ENCODE assay signal across 9 mouse cellular contexts in genomic region chr1:89931120-89931519, GRCm38 (mm10). TPM values are rescaled to one million over a fixed set of nuclear protein-coding genes. Genes with fewer than 3 reads are reported as not detected.
A peak's percentile ranks its signal among the peaks of the same experiment; 100 is the strongest.
DNase-seq lines count a peak whose midpoint lies in the region; ATAC-seq and TF ChIP-seq lines count a peak whose summit lies in the region.
"Had no signal": no experiment of that assay in that cellular context is flagged by ENCODE, and none has a peak within 500 bp of the region (broad histone marks: within the 10 kb centered on the region; RNA-seq: fewer than 3 reads in every experiment).

Gbx2 (minus strand) TSS chr1:89931179.

- WGBS in heart, adult 2 months: 2% methylated on average over 33 of the region's 33 CpGs
- under 1% methylated on average over 33 of the region's 33 CpGs for WGBS in embryonic facial prominence, embryonic 10.5 days
- WGBS in hindbrain, embryonic 14.5 days: under 1% methylated on average over 33 of the region's 33 CpGs

- peak; percentile 78 for ATAC-seq in hindbrain, embryonic 14.5 days (ENCODE audit: low FRiP score)
- ATAC-seq in monocyte, adult 5-6 weeks (replicated peaks; ENCODE audit: insufficient number of reproducible peaks, low FRiP score, low TSS enrichment, poor library complexity, severe bottlenecking): no peak

- 0 out of 2 replicates have a peak within 1 kb of the TSS, but pooled peaks have one; percentile 22 for H3K9ac ChIP-seq in heart, adult 2 months (ENCODE audit: low read depth, low read length)
- peak within 1 kb of the TSS; percentile 64 for H3K9ac ChIP-seq in hindbrain, embryonic 14.5 days

- no peaks in the 10 kb centered on the region for H3K9me3 ChIP-seq in embryonic facial prominence, embryonic 10.5 days
- no peaks in the 10 kb centered on the region for H3K9me3 ChIP-seq in hindbrain, embryonic 14.5 days (ENCODE audit: control insufficient read depth, low read length)

- peak within 1 kb of the TSS; percentile 39 for H3K4me3 ChIP-seq in heart, adult 2 months
- peak within 1 kb of the TSS; percentile 63 for H3K4me3 ChIP-seq in embryonic facial prominence, embryonic 10.5 days
- peak within 1 kb of the TSS; percentile 45 for H3K4me3 ChIP-seq in hindbrain, embryonic 14.5 days (replicated peaks; ENCODE audit: low read length)
- H3K4me3 ChIP-seq in myocyte: no peak within 1 kb of the TSS

- peak in 1 of 2 experiments; percentile 33 for DNase-seq in heart, adult 2 months
- no peak for DNase-seq in heart, adult 8-10 months (ENCODE audit: low spot score)
- peak; percentile 92 for DNase-seq in embryonic facial prominence, embryonic 10.5 days (ENCODE audit: low spot score)
- peak; percentile 75 for DNase-seq in hindbrain, embryonic 14.5 days (ENCODE audit: low spot score)
- DNase-seq in liver: peak; percentile 78
- DNase-seq in left cerebral cortex, adult 9 months (ENCODE audit: low spot score in 2 of 2): no peak

- H3K79me2 ChIP-seq in heart, adult 2 months (replicated peaks; ENCODE audit: control insufficient read depth, insufficient read depth, low read length): no peaks in the 10 kb centered on the region
- H3K79me2 ChIP-seq in myocyte (ENCODE audit: control insufficient read depth, insufficient read depth): no peaks in the 10 kb centered on the region

- no peaks in the 10 kb centered on the region for H3K36me3 ChIP-seq in heart, adult 2 months (ENCODE audit: control insufficient read depth, insufficient read depth, low read length)
- no peaks in the 10 kb centered on the region for H3K36me3 ChIP-seq in embryonic facial prominence, embryonic 10.5 days (replicated peaks)
- no peaks in the 10 kb centered on the region for H3K36me3 ChIP-seq in hindbrain, embryonic 14.5 days (replicated peaks; ENCODE audit: control insufficient read depth, insufficient read depth)
- no peaks in the 10 kb centered on the region for H3K36me3 ChIP-seq in myocyte (ENCODE audit: control insufficient read depth, insufficient read depth)

- H3K4me1 ChIP-seq in heart, adult 2 months (ENCODE audit: control insufficient read depth, insufficient read depth, low read length): no peaks in the 10 kb centered on the region; the same call in 1 of the 2 replicates
- H3K4me1 ChIP-seq in embryonic facial prominence, embryonic 10.5 days: peaks cover 88% of the 10 kb centered on the region
- H3K4me1 ChIP-seq in hindbrain, embryonic 14.5 days (replicated peaks; ENCODE audit: control insufficient read depth, insufficient read depth, low read length): peaks cover 14% of the 10 kb centered on the region

- TF ChIP-seq POLR2A in heart, adult 2 months (IDR thresholded peaks at IDR 0.05; ENCODE audit: insufficient read depth, low read depth, low read length): no peak
- no peak for TF ChIP-seq POLR2A in myocyte (IDR thresholded peaks at IDR 0.05; ENCODE audit: insufficient read length, low read depth)

- no peak within 1 kb of the TSS for H3ac ChIP-seq in myocyte (ENCODE audit: control insufficient read depth, insufficient read length)

- H3K27ac ChIP-seq in heart, adult 2 months: no peak within 1 kb of the TSS
- peak within 1 kb of the TSS; percentile 82 for H3K27ac ChIP-seq in embryonic facial prominence, embryonic 10.5 days (replicated peaks)
- peak within 1 kb of the TSS; percentile 78 for H3K27ac ChIP-seq in hindbrain, embryonic 14.5 days

- H3K4me2 ChIP-seq in hindbrain, embryonic 14.5 days (replicated peaks): peak within 1 kb of the TSS; percentile 61
- peak within 1 kb of the TSS; percentile 12 for H3K4me2 ChIP-seq in myocyte (ENCODE audit: low read depth)

- no peak for TF ChIP-seq CTCF in heart, adult 2 months (IDR thresholded peaks at IDR 0.05)

- intact Hi-C loops in heart, adult 2 months (cut with DNase I): no loop called here

- no peak for TF ChIP-seq EP300 in heart, adult 2 months (IDR thresholded peaks at IDR 0.05; ENCODE audit: insufficient read depth, low read depth, low read length)

- peaks cover 56% of the 10 kb centered on the region for H3K27me3 ChIP-seq in heart, adult 2 months (ENCODE audit: control insufficient read depth, insufficient read depth, low read length)
- H3K27me3 ChIP-seq in embryonic facial prominence, embryonic 10.5 days (replicated peaks; ENCODE audit: low read depth, poor library complexity, severe bottlenecking): peaks cover 100% of the 10 kb centered on the region
- H3K27me3 ChIP-seq in hindbrain, embryonic 14.5 days (ENCODE audit: control insufficient read depth, insufficient read depth, low read length): peaks cover 73% of the 10 kb centered on the region
- peaks cover 78% of the 10 kb centered on the region for H3K27me3 ChIP-seq in myocyte (ENCODE audit: control insufficient read depth, insufficient read depth, insufficient read length)
- H3K27me3 ChIP-seq: CH12.LX had no signal

TF ChIP-seq in myocyte, 11 proteins besides CTCF, POLR2A, EP300 and RAD21:
- TF ChIP-seq USF1 (IDR thresholded peaks at IDR 0.05; ENCODE audit: low read depth) (peak; percentile 53), POLR2AphosphoS2 (IDR thresholded peaks at IDR 0.05; ENCODE audit: insufficient read length, low read depth) (no peak)

RNA-seq across cellular contexts. Expression of gene Gbx2, which starts in this region (rescaled TPM):
- total RNA-seq in heart, adult 2 months (2021): under 1 TPM; 0.18 to 0.21 TPM
- 0.12 and 0.14 TPM in 2 replicates for polyA plus RNA-seq in heart, adult 2 months (2012; rRNA removed)
- under 1 TPM in 1 of 4 experiments, not detected in 3; 0.22 TPM for total RNA-seq in heart, adult 8-10 months (2022)
- 8.7 and 11.1 TPM in 2 replicates for polyA plus RNA-seq in embryonic facial prominence, embryonic 10.5 days (2016; fragmentation: Nextera tagmentation; extraction: Ambion mirVana)
- 40.6 and 41.6 TPM in 2 replicates for polyA plus RNA-seq in hindbrain, embryonic 14.5 days (2014; fragmentation: Nextera tagmentation; extraction: Ambion mirVana)
- not detected for polyA plus RNA-seq in myocyte (2012; fragmentation: generic; extraction: Trizol)
- not detected in 3 replicates for total RNA-seq in monocyte, adult 5-6 weeks (2017)
- total RNA-seq: CH12.LX had no signal

Comparison
In these comparisons a context has a peak if more than half of its experiments do, and no peak if none do; other contexts are left out.
1. DNase-seq: peak in embryonic facial prominence, embryonic 10.5 days (single experiment), hindbrain, embryonic 14.5 days (single experiment) and liver (single experiment); none in heart, adult 8-10 months (single experiment) and left cerebral cortex, adult 9 months (0 of 2).